Mouse (Mus musculus) thymus, postnatal 10 days (tissue): ENCODE results near the gene Arl5c.

Source experiments
- DNase-seq, 2 experiments: peaks; one replicate each; pipeline ENCODE4 v3.0.0; 2021; ENCODE audit warnings: low spot score in 2 of 2

Gene Arl5c

DNA sequence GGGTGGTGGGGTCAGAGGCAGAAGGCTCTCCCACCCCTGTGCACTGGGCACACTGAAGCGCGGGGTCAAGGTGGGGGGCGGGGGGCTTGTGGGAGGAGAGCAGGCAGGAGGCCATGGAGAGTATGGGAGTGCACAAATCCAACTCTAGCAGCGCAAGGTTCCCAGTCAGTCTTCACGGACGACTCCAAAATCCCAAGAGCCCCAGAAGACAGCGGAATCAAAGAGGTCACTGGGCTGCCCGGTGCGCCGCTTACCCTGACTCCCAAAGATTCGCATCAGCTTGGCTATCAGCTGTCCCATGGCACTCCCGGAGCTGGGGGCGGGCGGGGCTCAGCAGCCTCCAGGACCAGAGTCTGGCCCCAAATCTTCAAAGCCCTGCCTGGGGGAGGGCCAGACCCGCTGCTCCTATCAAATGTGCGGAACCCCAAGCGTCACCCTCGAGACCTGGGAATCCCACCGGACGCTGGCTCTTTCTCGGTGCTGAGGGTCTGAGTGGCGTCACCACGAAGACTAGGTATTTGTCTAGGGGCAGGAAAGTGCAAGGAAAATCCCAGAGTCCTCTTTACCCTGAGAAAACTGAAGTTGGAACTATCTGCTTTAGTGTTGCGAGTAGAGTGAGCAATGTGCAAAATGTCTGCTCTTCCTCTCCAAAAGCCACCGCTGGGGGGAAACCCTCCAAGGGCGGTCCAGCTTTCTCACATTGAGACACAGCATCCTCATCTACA, at the start of gene Arl5c:
Gene Arl5c (minus strand): TSS at position 618 of the 725 bp plus-strand sequence.
- DNase-seq = peak; percentile 78 to 85

DNA sequence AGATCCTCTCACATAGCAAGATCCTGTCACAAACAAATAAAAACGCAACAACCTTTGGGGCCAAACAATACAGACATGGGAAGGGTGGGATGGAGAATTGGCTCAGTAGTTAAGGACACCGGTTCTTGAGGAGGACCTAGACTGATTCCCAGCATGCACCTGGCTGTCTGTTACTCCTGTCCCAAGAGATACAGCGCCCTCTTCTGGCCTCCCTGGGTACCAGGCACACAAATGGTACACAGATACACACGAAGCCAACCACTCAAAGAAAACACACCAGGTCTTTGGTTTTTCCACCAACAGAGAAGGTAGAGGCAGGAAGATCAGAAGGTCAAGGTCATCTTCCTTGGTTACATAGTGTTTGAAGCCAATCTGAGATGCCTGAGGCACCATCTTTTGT, 49.6 kb upstream of the Arl5c start:
- DNase-seq = no peak

DNA sequence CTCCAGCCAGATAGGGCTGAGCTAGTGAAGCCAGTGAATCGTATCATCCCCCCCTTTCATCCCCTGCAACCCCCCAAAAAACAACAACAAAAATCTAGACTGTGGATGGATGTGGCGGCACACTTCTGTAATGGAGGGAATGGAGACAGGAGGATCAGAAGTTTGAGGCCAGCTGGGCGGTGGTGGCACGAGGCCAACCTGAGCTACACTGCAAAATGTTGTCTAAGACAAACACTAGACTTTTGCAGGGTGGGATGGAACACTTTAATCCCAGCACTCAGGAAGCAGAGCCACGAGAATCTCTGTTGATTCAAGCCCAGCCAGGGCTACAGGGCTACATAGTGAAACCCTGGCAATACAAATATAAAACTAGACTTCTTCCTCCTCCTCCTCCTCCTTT, 48.1 kb upstream of the Arl5c start:
- no peak for DNase-seq

DNA sequence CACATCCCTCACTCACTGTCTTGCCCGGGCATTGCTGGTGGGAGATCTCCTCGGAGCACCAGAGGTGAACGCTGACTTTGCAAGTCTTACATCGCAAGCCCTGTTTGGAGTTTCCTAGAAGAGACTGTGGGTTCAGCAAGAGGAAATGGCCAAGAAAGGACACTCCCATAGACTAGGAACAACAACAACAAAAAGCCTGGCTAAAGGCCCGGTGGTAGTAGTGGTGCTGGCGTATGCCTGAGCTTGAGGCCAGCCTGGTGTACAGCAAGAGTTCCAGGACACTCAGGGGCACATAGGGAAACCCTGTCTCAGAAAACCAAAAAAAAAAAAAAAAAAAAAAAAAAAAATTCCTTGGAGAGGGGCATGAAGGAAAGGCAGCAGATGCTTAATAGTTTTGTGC, 46.8 kb upstream of the Arl5c start:
- no peak for DNase-seq

DNA sequence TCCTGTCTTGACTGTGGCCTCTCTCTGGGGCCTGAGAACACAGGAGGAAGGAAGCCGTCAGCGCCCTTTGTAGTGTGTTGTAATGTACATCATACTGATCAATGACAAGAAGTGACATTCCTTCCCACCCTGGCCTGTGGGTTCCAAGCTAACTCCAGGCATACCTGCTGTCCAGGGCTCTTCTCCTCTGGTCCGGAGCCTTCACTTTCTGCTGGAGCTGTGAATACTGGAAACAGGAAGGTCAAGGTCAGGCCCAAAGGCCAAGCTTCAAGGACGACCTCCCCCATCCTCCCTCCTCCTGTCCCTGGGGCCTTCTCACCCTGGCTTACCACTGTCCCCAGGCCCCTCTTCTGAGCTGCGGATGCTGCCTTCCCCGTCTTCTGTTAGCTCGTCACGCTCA, 45.0 kb upstream of the Arl5c start:
- DNase-seq = no peak

DNA sequence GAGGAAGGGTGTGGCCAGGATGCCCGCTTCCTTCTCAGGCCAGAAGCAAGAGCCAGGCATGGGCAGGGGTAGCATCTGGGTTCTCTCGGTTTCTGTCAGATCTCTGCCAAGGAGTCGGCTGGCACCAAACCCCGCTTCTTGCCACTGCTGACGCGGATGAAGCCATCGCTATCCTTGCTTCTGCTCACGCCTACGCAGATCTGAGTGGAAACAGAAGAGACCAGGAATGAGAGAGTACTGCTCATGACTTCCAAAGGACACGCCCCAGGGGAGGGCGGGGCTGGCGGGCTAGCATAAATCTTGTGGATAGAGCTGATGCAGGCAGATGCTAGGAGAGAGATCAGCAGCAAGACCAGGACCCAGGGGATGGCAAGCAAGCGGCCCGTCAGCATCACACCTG, 41.9 kb upstream of the Arl5c start:
- no peak for DNase-seq

DNA sequence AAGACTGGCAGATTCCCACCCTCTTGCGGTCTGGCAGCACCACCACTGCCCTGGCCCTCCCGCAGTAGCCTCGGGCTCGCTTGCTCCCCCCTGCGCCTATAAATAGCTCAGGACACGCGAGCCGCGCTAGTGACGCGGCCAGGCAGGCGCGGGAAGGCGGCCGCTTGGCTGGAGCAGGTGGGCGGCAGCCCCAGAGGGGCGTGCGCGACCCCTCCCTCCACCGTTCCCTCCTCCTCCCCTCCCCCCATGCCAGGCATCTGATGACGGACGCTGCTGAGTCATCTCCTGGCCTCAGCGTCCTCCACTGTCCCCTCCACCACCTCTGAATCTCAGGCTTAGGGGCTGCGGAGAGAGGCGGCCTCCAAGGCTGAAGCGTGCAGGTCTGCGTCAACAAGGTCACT, 40.0 kb upstream of the Arl5c start:
- DNase-seq = no peak

DNA sequence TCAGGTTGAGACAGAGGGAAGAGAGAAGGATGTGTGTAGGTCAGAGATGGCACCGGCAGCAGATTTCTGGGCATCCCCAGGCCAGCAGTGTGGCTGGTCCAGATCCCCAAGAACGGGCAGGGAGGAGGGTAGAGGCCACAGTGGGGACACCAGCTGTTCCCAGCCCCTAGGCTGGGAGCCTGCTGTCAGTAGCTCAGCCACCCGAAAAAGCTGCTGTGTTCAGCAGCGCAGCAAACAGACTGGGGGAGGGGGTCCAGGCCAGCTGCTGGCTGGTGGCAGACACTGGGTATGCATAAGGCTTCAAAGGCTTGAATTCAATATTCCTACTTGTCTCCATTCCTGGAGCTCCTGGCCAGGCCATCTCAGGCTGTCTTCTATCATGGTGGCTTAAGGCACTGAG, 38.9 kb upstream of the Arl5c start:
- DNase-seq = no peak

DNA sequence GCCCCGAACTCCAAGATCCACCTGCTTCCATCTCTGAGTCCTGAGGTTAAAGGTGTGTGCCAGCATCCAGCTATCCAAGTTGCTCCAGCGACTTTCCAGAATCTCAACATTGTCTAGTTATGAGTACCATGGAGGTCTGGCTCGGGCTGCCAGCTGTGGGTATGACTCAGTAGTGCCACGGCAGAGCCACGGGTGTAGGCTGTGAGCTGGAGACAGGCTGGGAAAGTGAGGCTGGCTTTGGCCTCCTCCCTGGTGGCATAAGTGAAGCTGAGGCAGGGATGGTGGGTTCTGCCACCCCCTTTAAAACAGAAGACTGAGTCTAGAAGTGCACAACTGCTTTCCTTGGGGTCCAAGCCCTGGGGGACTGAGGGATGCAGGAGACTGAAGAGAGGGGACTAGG, 38.1 kb upstream of the Arl5c start:
- DNase-seq = no peak

DNA sequence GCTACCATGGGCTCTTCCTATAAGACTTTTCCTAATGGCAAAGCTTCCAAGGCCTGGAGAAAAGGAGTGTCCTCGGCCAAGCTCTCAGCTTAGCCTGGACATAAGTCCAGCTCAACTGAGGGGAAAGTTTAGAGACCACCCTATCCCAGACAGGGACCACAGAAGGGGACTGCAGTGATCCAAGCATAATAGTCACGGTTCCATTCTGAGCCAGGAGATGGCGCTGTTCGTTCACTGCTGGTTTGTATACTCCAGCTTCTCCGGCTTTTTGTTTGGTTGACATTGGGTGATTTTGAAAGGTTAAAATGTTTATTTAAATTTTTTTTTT, 35.4 kb upstream of the Arl5c start:
- DNase-seq = peak; percentile 59 to 79

DNA sequence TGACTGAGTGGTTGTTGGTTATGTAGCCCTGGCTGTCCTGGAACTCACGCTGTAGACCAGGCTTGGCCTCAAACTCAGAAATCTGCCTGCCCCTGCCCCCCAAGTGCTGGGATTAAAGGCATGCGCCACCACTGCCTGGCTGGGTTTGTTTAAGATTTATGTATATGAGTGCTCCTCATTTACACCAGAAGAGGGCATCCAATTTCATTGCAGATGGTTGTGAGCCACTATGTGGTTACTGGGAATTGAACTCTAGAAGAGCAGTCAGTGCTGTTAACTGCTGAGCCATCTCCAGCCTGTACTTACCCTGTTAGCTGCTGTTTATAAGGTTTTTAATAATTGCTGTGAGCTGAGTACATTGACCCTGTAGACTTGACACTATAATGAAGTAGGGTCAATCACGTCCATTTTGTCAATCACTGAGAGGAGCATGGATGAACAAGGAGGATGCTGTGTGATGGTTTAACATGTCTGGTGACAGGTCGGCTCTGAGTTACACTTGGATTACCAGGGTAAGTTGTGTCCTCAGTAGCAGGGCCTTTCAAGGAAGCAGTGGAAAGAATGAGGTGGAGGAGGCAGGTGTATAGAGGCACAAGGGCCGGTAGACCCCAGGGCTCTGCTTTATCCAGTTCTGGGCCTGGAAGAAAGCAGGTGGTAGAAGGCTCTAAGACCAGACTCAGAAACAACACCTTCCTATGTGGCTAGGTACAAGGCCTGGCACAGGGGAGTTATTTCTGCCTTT, 34.9 kb upstream of the Arl5c start:
- DNase-seq = no peak

DNA sequence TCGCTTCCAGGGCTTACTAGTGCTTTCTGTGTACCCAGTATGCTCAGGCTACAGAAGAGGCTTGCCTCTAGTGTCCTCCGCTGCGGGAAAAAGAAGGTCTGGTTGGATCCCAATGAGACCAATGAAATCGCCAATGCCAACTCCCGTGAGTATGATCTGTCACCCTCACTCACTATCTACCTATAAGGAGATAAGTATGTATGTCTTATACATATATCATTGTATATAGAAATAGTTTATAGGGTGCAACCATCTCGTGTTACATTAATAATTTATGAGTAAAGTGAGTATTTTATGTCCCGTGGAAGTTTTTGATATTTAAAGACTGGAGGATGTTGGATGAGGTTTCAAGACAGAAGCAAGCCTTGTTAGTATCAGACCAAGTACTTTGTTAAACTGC, 31.8 kb upstream of the Arl5c start:
- DNase-seq = no peak

DNA sequence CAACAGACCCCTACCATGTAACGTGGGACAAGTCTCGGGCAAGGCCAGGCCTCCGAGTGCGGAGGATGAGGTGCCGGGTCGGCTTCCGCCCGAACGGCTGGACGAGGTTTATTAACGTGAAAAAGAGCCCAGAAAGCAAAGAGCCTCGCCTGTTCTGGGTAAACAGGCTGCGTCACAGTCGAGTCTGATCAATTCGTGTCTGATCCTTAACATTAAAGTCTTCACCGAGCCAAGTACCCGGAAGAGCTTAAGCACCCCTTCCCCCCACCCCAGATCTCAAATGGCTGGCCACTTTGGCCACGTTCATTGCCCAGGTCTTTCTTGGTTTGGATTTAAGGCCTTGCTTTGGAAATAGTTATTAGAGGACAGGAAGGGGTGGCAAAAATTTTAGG, 31.3 kb upstream of the Arl5c start:
- no peak for DNase-seq

DNA sequence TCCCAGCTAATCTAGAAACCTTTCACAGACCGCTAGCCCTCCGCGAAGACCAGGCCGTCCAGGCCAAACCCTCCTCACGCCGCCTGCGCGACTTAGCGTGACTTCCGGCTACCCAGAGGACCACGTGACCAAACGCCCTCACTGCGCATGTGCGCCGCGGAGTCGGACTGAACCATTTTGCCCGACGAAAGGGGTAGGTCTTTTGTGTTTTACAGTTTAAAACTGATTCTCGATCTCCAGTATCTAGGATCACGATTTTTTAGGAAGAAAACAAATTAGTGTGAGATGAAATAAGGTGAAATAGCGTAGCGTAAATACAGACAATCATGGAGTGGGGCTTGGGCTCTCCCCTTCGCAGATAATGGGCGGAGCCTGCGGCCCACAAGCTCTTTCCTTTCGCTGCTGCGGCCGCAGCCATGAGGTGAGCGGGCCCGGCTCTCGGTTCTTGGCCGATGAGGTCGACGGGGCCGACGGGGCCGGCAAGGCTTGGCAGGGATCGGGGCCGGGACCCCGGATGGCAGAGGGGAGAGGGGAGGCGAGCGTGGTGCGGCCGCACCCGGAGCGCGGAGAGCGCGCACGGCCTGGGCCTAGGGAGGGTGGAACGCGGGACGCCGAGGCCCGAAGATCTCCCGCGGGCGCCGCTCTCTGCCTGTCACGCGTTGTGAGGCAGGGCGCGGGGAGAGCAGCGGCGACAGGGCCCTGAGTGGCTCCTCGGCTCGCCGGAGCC, 30.8 kb upstream of the Arl5c start, which contains the start of gene Rpl19:
Gene Rpl19 (plus strand): TSS at position 141 of the 727 bp plus-strand sequence.
- DNase-seq = peak; percentile 81 to 89

DNA sequence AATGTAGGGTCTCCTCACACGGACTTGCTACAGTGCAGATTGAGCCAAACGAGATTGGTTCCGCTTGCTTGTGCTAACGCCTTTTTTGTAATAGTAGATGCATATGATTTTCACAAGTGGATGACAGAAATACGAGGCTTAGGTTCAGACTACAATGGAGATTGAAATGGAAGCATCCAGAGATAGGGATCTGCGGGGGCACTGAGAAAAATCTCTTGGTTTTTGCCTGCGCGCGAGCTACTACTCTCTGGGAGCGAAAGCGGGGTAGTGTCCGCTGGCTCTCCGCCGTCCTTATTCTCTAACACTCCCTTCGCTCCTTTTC, 30.2 kb upstream of the Arl5c start:
- DNase-seq = no peak

DNA sequence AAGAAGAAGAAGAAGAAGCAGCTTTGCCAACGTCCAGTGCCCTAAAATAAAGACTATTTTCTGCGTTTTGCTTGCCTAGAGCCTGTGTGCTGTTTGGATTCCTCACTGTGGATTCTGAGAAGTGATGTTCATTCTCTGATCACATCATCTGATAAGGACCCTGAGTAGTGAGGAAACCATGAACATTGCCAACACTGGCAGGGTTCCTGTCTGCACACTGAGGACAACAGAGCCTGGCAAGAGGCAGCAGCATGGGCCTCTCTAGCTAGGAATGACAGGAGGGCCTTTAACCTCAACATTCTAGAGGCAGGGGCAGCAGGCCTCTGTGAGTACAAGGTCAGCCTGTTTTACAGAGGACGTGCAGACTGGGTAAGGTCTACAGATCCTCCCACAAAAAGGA, 28.5 kb upstream of the Arl5c start:
- DNase-seq = no peak

DNA sequence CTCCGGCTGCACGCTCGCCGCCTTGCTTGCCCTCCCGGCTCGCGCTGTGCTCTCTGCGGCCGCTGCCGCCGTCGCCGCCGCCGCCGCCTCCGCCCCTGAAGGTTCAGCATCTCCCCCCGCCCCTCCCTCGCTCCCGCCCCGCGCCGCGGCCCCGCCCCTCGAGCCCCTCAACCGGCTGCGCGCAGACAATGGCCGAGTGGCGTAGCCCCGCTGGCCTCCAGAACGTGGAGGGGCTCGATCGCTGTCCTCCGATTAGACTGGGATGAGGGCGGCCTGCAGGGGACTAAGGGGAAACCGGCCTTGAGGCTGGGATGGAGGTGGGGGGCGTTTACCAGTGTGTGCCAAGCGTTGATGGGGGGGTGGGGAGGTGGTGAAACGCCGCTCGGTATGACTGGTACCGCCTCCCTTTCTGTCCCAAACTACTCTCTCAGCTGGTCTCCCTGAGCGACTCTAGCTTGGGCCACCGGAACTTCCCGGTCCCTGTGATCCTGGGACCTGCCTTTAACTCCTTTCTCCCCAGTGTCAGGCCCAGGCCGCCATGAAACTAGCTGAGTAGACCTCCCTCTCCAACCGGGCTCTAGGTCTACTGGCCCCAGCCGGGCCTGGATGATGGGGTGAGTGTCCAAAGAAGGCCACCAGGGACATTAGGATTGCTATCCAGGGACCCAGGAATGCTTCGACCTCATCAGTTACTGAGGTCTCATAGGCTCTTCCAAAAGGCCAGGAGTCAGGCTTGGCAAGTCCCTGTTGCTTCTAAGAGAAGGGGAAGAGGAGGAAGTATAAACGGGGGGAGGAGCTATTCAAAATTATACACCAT, 26.8 kb upstream of the Arl5c start, which contains the start of gene Cacnb1:
Gene Cacnb1 (minus strand): TSS at position 480 of the 817 bp plus-strand sequence.
- DNase-seq = peak; percentile 53 to 78

DNA sequence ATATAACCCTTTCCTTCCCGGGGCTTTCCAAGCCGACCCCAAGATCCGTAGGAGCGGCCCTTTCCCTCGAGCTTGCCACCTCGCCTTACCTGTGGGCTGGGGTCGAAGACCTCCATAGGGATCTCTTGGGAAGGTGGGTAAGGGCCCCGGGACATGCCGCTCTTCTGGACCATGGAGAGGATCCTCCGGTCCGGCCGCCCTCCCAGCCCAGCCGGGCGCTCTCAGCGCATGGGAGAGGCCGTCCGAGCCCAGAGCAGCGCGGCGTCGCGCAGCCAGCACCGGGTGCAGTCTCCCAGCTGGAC, 26.2 kb upstream of the Arl5c start:
- no peak for DNase-seq

DNA sequence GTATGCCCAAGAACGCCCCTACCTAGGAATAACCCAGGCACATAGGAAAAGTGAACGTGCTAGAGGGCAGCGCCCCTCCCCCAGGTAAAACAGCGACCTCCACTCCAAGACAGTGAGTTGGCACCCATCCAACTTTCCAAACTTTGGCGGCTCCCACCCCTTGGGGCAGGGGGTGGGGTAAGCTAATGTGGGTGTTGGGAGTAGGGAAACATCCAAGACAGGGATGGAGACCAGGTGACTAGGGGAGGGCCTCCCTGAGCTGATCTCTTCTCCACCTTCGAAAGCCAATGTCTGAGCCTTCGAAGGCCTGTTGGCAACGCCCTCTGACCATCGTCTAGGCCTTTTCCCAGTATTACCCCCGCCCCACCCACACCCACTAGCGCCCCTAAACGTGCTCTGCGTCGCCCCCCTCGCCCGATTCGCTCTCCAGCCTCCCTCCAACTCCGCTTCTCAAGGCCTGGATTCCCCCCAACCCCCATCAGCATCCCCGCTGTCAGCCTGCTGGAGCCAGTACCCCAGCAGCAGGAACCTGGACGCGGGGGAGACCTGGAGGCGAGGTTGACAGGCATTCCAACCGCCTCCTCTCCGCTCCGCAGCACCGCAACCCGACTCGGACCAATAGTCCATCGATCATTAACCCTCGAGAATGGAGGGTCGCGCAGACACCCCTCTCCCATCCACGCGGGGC, 25.7 kb upstream of the Arl5c start:
- no peak for DNase-seq

DNA sequence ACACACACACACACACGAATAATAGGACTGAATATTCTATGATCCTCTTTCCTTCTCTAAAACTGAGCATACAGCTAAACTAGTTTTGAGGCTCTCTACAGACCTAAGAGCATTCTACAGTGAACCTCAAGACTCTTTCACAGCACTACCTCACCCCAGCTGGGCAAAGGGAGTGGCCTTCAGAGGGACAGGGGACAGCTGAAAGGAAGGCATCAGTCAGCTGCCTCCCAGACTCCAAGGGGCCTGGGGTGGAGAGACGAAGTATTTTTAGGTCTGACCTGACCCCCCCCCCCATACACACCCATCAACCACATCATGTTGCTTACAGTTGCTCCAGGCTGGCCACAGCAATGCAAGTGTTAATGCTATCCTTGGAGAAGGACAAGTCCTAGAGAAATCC, 25.1 kb upstream of the Arl5c start:
- no peak for DNase-seq

DNA sequence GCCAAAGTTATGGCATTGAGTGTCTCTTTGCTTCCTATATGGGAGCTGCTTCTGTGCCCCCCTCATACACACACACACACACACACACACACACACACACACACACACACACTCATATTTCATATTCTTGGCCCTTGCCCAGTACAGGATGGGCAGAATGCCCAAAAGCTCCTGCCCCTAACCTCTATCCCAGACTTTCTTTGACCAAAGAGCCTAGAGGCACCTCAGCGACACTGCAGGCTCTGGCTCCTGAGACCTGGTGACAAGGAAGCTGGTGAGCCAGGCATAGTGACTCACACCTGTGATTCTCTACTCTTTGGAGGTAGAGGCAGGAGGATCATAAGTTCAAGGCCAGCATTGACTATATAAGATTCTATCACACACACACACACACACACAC, 24.7 kb upstream of the Arl5c start:
- no peak for DNase-seq
